Mouse (Mus musculus): Measurements from ENCODE around the gene Tbxas1. TPM values are rescaled to one million over a fixed set of nuclear protein-coding genes. Genes with fewer than 3 reads are reported as not detected.

The Tbxas1 gene
- polyA plus RNA-seq (2015; fragmentation: Nextera tagmentation; extraction: Ambion mirVana), result 1.2 and 1.8 TPM in 2 replicates

- no peaks in the 10 kb centered on the region for H3K9me3 ChIP-seq
- H3K4me3 ChIP-seq, result peak within 1 kb of the TSS; percentile 100
- peak within 1 kb of the TSS; percentile 97 for H3K27ac ChIP-seq (replicated peaks)
- H3K9ac ChIP-seq (replicated peaks), result peak within 1 kb of the TSS; percentile 100
- ATAC-seq (replicated peaks), result peak; percentile 17
- peak within 1 kb of the TSS; percentile 74 for H3K4me2 ChIP-seq (replicated peaks)
- no peaks in the 10 kb centered on the region; the same call in 1 of the 2 replicates for H3K27me3 ChIP-seq
- WGBS, result under 1% methylated on average over 66 of the region's 77 CpGs
- H3K4me1 ChIP-seq, result peaks cover 38% of the 10 kb centered on the region
- H3K36me3 ChIP-seq, result no peaks in the 10 kb centered on the region; the same call in 1 of the 2 replicates
Observed at GRCm38 (mm10) chr6:38875258-38876070, at the start of gene Tbxas1. Gene Tbxas1, plus strand, starts transcription at chr6:38875404.

DNA sequence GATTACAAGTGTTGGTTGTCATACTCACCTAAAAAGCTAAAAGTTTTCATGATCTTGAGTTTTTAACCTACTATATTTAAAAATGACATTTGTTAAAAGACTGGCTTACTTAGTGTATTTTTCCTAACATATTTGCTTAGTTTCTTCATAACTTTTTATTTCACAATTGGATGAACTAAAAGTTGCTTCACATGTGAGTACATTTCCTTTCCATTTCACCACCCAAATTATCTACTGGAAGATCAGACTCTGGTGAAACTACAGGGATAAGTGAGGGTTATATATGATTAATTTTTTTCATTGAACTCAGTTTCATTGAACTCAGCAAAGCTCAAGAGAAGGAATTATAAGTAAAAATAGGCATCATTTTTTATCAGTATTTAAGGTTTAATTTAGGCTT, 49.3 kb upstream of the Tbxas1 start:
- no peak overlapping the region for H3K4me3 ChIP-seq
- no peak overlapping the region for H3K9ac ChIP-seq (replicated peaks)
- H3K36me3 ChIP-seq, result no peaks in the 10 kb centered on the region
- H3K27ac ChIP-seq (replicated peaks), result no peak overlapping the region
- no peak for ATAC-seq (replicated peaks)
- H3K27me3 ChIP-seq, result no peaks in the 10 kb centered on the region
- H3K4me2 ChIP-seq (replicated peaks), result no peak overlapping the region
- no peaks in the 10 kb centered on the region for H3K9me3 ChIP-seq
- H3K4me1 ChIP-seq, result no peaks in the 10 kb centered on the region

GRCm38 (mm10) chr6:38826857-38827256, 48.3 kb upstream of the Tbxas1 start:
- no peak overlapping the region for H3K4me2 ChIP-seq (replicated peaks)
- H3K4me1 ChIP-seq, result no peaks in the 10 kb centered on the region
- H3K9ac ChIP-seq (replicated peaks), result no peak overlapping the region
- ATAC-seq (replicated peaks), result no peak
- no peaks in the 10 kb centered on the region for H3K27me3 ChIP-seq
- H3K9me3 ChIP-seq, result no peaks in the 10 kb centered on the region
- no peaks in the 10 kb centered on the region for H3K36me3 ChIP-seq
- 86% methylated on average over 3 of the region's 3 CpGs for WGBS
- H3K27ac ChIP-seq (replicated peaks), result no peak overlapping the region
- H3K4me3 ChIP-seq, result no peak overlapping the region

GRCm38 (mm10) chr6:38827435-38827834, 47.8 kb upstream of the Tbxas1 start:
- 81% methylated on average over 5 of the region's 5 CpGs for WGBS
- no peaks in the 10 kb centered on the region for H3K9me3 ChIP-seq

GRCm38 (mm10) chr6:38828211-38828610, 47.0 kb upstream of the Tbxas1 start:
- Histone ChIP-seq H3K9ac (replicated peaks) (no peak overlapping the region), H3K27ac (replicated peaks) (no peak overlapping the region), H3K4me3 (no peak overlapping the region), H3K27me3 (no peaks in the 10 kb centered on the region), H3K9me3 (no peaks in the 10 kb centered on the region), H3K4me1 (peaks cover 4% of the 10 kb centered on the region; the same call in 1 of the 2 replicates), H3K4me2 (replicated peaks) (no peak overlapping the region), H3K36me3 (no peaks in the 10 kb centered on the region)
- ATAC-seq (replicated peaks), result no peak
- WGBS, result 89% methylated on average over 2 of the region's 2 CpGs

More at GRCm38 (mm10) chr6:38827435-38827834, 47.8 kb upstream of the Tbxas1 start:
- Histone ChIP-seq H3K4me3 (no peak overlapping the region), H3K27me3 (no peaks in the 10 kb centered on the region), H3K4me1 (no peaks in the 10 kb centered on the region), H3K36me3 (no peaks in the 10 kb centered on the region), H3K27ac (replicated peaks) (no peak overlapping the region), H3K4me2 (replicated peaks) (no peak overlapping the region), H3K9ac (replicated peaks) (no peak overlapping the region)
- ATAC-seq (replicated peaks), result no peak

DNA sequence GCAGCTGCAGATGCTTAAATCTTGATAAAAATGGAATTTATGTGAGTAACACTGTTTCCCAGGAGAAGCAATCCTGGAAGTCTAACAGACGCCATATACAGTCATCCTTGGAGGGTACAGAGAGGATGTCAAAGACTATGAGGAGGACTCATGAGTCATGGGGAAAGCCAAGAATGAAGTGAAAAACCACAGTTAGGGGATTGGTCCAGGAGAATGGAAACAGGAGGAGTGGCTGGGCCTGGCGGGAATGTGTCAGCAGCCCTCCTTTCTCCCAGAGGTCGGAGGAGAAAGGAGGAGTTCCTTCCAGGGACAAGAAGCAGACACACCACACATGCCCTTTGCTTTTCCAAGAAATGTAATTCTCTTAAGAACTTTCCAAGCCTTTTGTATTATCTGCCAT, 45.8 kb upstream of the Tbxas1 start:
- ATAC-seq (replicated peaks), result no peak
- Histone ChIP-seq H3K4me3 (no peak overlapping the region), H3K27me3 (no peaks in the 10 kb centered on the region), H3K9ac (replicated peaks) (no peak overlapping the region), H3K9me3 (no peaks in the 10 kb centered on the region), H3K36me3 (no peaks in the 10 kb centered on the region), H3K27ac (replicated peaks) (no peak overlapping the region), H3K4me2 (replicated peaks) (no peak overlapping the region), H3K4me1 (peaks cover 4% of the 10 kb centered on the region; the same call in 1 of the 2 replicates)
- WGBS, result 77% methylated on average over 3 of the region's 3 CpGs

DNA sequence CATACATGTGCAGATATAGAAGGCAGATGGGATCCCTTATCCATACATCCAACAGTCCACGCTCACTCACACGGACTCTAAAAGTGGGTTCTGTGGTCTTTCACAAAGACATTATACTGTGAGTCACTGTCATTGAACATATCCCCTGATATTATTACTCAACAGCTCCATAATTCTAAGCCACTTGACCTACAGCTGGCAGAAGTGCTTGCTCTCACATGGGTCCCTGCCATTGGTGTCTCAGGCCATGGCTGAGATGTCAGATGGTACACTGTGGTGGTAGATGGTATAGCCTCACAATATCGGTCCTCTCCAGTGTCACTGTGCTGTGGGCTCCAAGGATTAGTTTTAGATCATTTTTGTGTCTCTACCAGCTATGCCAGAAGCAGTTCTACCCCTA, 41.5 kb upstream of the Tbxas1 start:
- Histone ChIP-seq H3K9ac (replicated peaks) (no peak overlapping the region), H3K27me3 (no peaks in the 10 kb centered on the region), H3K9me3 (no peaks in the 10 kb centered on the region), H3K27ac (replicated peaks) (no peak overlapping the region), H3K36me3 (no peaks in the 10 kb centered on the region), H3K4me3 (no peak overlapping the region), H3K4me2 (replicated peaks) (no peak overlapping the region), H3K4me1 (peaks cover 4% of the 10 kb centered on the region; the same call in 1 of the 2 replicates)
- 78% methylated on average over 3 of the region's 3 CpGs for WGBS
- ATAC-seq (replicated peaks), result no peak

- H3K4me3 ChIP-seq, result no peak overlapping the region
- H3K27ac ChIP-seq (replicated peaks), result no peak overlapping the region
- H3K4me2 ChIP-seq (replicated peaks), result no peak overlapping the region
- peaks cover 5% of the 10 kb centered on the region; the same call in 1 of the 2 replicates for H3K4me1 ChIP-seq
- H3K9ac ChIP-seq (replicated peaks), result no peak overlapping the region
- whole genome bisulfite sequencing, result 85% methylated on average over 2 of the region's 2 CpGs
- no peaks in the 10 kb centered on the region for H3K9me3 ChIP-seq
- no peaks in the 10 kb centered on the region for H3K27me3 ChIP-seq
- no peak for ATAC-seq (replicated peaks)
- no peaks in the 10 kb centered on the region for H3K36me3 ChIP-seq
Observed at GRCm38 (mm10) chr6:38834727-38835126, 40.5 kb upstream of the Tbxas1 start.

- H3K4me1 ChIP-seq, result peaks cover 10% of the 10 kb centered on the region
- no peak overlapping the region for H3K27ac ChIP-seq (replicated peaks)
- no peak for ATAC-seq (replicated peaks)
- no peaks in the 10 kb centered on the region for H3K27me3 ChIP-seq
- 94% methylated on average over 1 of the region's 1 CpGs for WGBS
- H3K36me3 ChIP-seq, result no peaks in the 10 kb centered on the region
- no peaks in the 10 kb centered on the region for H3K9me3 ChIP-seq
- H3K4me3 ChIP-seq, result no peak overlapping the region
- no peak overlapping the region for H3K9ac ChIP-seq (replicated peaks)
- no peak overlapping the region for H3K4me2 ChIP-seq (replicated peaks)
Observed at GRCm38 (mm10) chr6:38835217-38835616, 40.0 kb upstream of the Tbxas1 start.

- Histone ChIP-seq H3K4me3 (no peak overlapping the region), H3K4me2 (replicated peaks) (no peak overlapping the region), H3K36me3 (no peaks in the 10 kb centered on the region), H3K27ac (replicated peaks) (no peak overlapping the region), H3K9me3 (no peaks in the 10 kb centered on the region), H3K9ac (replicated peaks) (no peak overlapping the region), H3K4me1 (peaks cover 18% of the 10 kb centered on the region), H3K27me3 (no peaks in the 10 kb centered on the region)
- WGBS, result 71% methylated on average over 4 of the region's 4 CpGs
- ATAC-seq (replicated peaks), result no peak
Observed at GRCm38 (mm10) chr6:38838061-38838460, 37.1 kb upstream of the Tbxas1 start.

GRCm38 (mm10) chr6:38839891-38840290, 35.3 kb upstream of the Tbxas1 start:
- Histone ChIP-seq H3K36me3 (no peaks in the 10 kb centered on the region), H3K27ac (replicated peaks) (no peak overlapping the region), H3K4me1 (peaks cover 17% of the 10 kb centered on the region), H3K9me3 (no peaks in the 10 kb centered on the region), H3K4me3 (no peak overlapping the region), H3K9ac (replicated peaks) (no peak overlapping the region), H3K27me3 (no peaks in the 10 kb centered on the region), H3K4me2 (replicated peaks) (no peak overlapping the region)
- ATAC-seq (replicated peaks), result no peak
- 67% methylated on average over 4 of the region's 4 CpGs for WGBS

GRCm38 (mm10) chr6:38840380-38840779, 34.8 kb upstream of the Tbxas1 start:
- H3K4me3 ChIP-seq, result no peak overlapping the region
- ATAC-seq (replicated peaks), result no peak
- 45% methylated on average over 2 of the region's 2 CpGs for WGBS
- peaks cover 19% of the 10 kb centered on the region for H3K4me1 ChIP-seq
- no peaks in the 10 kb centered on the region for H3K9me3 ChIP-seq
- no peak overlapping the region for H3K4me2 ChIP-seq (replicated peaks)
- H3K27me3 ChIP-seq, result no peaks in the 10 kb centered on the region
- H3K9ac ChIP-seq (replicated peaks), result no peak overlapping the region
- 0 out of 2 replicates have a peak overlapping the region, but pooled peaks have one; percentile 25 for H3K27ac ChIP-seq (replicated peaks)
- H3K36me3 ChIP-seq, result no peaks in the 10 kb centered on the region

All from forebrain, embryonic 15.5 days (tissue).